Mouse (Mus musculus) heart, adult 8-10 months (tissue): ENCODE measurements around the gene Higd1c. TPM values are rescaled to one million over a fixed set of nuclear protein-coding genes. Genes with fewer than 3 reads are reported as not detected.
"Not testable (repeated sequence)": the region's sequence is repeated elsewhere in the genome, so short reads cannot be mapped to it uniquely, and the experiment has no call there.

Experiments
- DNase-seq: peaks from one replicate; pipeline ENCODE4 v3.0.0; 2022; ENCODE audit warnings: low spot score
- total RNA-seq, 4 experiments: library from RNA; stranded (reverse); gene quantifications; 2 replicates each; pipeline ENCODE4 v1.2.4; 2022

The Higd1c gene
- total RNA-seq, 4 experiments from 2014 or later, result not detected

DNA sequence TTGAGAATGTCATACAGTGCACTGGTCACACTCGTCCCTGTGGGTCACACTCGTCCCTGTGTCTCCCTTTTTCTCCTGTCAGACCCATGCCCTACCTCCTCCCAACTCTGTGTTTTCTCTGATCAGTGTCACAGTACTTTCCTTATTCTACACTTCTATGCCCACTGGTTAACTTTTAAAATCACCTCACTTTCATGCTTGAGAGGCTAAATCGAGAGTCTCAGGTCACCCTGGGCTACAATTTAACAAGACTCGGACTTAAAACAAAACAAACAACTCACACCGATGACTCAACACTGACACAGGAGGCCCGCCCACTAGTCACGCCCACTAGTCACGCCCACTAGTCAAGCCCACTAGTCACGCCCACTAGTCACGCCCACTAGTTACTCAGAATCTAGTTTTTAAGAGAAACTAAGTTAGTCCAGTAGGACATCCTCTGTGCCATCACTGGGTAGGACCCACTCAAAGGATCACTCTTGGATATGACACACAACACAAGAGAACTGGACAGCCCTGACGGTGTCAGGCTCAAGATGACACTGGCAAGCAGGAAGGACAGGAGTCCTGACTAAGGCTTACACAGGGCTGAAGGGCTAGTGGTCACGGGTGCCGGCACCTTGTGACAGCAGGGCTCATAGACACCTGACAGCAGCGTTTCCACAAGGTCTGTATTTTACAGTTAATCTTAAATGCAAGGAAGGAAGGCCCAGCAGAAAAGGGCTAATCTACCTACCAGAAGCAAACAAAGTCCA is 46.8 kb downstream of the Higd1c start:
- DNase-seq, result no peak

DNA sequence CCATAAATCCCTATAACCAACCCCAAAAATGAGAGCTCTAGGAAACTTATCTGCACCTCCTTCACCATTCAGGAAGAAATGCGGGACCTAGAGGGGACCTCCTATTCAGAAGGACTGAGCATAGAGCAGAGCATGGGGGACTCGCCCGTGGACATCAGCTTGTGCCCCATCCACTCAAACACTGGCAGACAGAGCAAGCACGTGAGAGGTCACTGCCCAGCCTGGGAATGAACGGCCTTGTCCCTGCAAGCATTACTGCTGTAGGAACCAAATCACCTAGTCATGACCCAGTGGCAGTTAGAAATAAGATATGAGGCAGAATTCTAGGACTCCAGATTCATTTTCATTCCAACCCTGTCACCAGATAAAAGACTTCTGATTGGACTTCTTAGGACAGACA is 47.4 kb downstream of the Higd1c start:
- DNase-seq, result no peak

DNA sequence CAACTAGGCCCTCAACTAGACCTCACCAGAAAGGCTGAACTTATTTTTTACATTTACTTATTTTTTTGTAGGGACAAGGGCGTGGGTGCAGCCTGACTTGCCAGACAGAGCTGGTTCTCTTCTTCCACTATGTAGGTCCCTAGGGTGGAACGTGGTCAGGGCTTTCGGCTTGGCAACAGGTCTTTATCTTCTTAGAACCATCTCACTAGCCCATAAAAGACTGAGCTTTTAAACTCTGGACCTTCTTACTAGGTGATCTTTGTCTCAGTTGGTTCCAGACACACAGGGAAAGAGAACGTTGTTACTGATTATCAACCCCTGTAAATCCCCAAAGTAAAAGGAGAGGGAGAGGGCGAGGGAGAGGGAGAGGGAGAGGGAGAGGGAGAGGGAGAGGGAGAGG is 49.0 kb downstream of the Higd1c start:
- no peak for DNase-seq

DNA sequence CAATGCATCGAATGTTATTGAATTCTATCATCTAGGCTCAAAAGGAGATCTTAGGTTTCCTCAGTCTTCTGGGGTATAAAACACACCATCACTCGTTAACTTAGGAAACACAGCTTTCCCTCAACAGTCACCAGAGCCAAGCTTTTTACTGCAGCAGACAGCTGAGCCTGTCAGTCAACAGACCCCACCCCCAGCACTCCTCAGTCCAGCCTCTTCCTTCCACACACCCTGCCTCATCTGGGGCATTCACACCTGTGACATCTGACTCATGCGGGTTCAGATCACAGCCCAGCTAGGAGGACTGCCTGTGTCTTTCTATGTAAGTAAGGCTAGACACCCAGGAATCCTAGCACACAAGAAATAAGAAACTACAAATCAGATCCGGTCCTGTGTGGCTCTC is 49.7 kb downstream of the Higd1c start:
- no peak for DNase-seq

DNA sequence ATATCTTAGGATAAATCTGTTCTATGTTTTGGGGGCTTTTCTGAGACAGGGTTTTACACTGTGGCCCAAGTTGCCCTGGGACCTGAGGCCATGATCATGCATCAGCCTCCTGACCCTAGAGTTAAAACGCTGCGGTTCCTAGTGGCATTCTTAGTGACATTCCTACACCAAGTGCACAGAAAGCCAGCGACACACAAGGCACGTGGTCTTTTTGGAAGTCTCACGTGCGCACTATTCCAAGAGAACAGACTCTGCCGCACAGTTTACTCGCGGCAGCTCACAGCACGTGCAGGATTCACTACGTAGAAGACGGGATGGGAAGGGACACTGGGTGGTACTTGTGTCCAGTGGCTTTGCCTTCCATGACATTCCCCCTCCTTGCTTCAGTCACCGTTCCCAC is 50.6 kb downstream of the Higd1c start:
- DNase-seq, result no peak

DNA sequence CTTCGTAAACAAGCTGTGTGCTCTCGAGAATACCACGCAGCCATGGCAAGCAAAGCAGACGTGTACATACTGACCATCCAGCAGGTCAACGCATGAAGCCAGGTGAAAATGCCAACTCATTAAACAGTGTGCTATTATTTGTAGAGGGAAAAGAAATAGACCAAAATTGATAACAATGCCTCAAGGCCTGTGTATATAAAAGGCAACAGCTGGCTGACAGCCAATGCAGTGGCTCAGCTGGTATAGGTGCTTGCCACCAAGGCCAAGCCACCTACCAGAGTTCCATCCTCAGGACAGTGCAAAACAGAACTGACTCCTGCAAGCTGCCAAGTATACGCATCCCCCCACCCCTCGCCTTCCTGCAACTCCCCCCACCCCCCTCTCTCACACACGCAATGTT is 51.3 kb downstream of the Higd1c start:
- DNase-seq, result no peak

DNA sequence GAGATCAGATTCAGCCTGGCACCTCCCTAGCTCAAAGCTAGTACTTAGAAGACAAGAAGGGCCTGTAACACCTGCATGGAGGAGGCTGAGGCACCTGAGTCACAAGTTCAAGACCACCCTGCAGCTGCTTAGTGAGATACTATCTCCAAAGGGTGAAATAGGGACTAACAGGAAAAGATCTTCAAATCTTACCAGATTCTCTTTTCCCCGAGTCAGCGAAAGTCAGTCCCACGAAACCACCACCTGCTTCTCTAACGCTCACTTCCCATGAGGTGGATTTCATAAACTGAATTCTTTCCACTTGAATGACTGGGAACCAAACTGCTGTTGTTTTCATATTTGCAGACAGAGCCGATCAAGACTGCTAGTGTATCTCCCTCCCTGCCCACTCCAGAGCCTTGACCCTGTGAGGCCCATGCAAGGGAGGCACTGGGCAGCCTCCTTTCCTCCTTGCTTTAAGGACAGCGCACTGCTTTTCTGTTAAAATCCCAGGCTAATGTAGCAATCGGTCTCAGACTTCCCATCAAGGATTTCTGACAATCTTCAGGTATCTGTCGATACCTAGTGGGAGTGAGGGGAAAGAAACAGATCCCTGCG is 53.6 kb downstream of the Higd1c start:
- no peak for DNase-seq

DNA sequence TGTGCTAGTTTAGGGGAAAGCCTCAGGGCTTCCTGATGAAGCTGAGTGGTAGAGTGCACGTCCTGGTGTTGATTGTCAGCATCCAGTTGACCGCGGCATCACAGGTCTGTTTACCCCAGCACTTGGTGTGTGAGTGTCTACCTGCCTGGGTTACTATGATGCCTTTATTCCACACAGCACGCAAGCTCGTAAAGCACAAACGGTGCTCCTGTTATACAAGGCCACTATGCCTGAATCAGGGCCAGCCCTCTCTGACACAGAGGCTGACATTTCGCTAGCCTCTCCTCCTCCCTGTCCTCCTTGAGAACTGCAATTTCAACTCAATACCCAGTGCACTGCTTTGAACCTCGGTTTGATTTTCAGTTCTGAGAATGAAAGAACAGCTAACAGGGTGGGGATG is 55.0 kb downstream of the Higd1c start:
- DNase-seq, result no peak

DNA sequence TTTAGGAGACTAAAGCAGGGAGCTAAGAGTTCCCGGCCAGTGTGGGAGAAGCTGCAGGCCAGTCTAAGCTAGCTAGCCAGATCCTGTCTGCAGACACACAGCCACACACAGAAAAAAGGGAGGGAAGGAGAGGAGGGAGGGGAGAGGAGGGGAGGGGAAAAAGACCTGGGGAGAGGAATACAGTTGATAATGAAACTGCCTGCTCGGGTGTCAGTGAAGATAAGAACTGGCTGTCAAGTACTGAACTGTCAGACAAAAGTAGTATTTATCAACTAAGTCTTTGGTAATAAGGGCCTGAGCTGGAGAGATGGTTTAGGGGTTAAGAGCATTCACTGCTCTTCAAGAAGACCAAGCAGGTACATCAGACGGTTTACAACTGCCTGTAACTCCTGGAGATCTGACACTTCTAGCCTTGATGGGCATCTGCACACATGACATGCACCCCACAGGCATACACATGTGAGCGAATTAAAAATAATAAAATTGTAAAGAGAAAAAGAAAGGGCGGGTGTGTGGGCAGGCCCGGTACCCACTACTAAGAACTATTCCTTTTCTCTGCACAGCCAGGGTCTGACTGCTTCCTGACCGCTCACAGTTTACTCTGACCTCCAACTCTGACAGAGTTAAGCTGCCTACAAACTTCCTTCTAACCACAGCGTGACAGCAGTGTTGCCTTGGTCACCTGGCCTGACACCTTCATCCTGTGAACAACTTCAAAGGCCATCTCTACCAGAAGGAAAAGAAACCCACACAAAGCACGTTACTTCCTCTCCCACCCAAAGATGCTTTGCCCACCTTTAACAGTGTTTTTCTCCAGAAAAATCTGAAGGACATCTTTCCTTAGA is 55.8 kb downstream of the Higd1c start:
- no peak for DNase-seq

DNA sequence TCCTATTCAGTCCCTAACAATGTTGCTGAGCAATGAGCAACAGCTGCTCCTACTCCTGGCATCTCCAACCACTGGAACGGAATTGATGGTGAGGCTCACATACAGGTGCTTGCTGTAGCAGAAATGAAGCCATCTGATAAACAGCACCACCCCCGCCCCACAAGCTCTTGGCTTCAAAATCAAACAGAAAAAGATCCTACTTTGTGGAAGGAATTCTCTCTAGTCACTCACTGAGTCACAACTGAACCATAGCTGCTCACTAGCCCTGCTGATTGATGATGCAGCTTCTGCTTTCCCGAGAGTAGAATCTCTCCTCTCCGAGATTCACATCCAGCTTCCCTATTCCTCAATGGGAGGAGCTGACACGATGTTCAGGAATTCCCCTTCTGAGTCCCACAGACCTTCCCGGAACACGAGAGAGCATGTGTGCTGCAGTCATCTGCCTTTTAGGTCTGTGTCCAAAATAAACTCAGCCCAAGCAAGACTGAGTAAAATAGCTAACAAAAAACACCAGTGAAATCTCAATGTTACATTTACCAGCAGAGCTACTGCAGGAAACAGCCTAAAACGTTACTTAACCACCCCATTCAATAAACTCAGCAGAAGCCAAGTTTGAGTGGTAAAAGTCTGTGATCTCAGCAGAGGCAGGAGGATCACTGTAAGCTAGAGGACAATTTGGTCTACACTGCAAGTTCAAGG is 56.9 kb downstream of the Higd1c start:
- DNase-seq, result peak; percentile 62

DNA sequence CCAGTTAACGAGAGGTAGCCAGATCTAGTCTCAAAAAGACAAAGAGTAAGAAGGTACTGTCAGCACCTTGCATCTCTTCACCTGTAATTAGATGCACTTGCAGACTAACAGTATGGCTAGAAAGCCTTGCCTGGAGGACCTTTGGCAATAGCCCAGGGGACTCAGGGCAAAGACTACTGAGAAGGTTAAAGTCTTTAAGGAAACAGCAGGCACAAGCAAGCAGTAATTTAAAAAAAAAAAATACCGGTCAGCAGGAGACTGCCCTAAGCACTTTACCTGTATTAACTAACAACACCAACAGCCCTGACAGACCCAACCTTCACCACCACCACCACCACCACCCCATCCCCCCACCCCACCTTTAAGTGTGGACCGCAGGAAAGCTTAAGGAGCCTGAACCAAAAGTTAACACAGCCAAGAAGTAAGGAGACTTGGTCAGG is 57.4 kb downstream of the Higd1c start, which contains the start of gene Gm5475:
Gm5475 (plus strand) TSS at position 390 of the 440 bp plus-strand sequence.
- DNase-seq, result not testable (repeated sequence)

DNA sequence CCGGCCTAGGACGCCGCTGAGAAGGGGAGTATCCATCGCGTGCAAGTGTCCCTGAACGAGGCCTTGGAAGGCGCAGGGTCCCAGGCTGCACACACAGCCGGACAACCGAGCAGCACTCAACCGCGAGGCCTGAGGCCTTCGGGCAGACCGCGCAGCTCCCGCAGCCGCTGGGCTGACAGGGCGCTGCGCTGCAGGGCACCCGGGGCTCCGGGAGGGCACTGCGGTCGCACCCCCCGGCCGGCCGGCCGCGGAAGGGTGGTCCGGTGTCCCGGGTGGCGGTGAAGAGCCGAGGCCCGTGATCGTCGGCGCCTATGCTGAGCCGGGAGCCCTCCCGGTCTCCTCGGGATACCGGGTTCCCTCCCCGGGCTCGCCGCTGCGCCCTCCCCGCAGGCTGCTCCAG is 58.1 kb downstream of the Higd1c start:
- DNase-seq, result no peak

DNA sequence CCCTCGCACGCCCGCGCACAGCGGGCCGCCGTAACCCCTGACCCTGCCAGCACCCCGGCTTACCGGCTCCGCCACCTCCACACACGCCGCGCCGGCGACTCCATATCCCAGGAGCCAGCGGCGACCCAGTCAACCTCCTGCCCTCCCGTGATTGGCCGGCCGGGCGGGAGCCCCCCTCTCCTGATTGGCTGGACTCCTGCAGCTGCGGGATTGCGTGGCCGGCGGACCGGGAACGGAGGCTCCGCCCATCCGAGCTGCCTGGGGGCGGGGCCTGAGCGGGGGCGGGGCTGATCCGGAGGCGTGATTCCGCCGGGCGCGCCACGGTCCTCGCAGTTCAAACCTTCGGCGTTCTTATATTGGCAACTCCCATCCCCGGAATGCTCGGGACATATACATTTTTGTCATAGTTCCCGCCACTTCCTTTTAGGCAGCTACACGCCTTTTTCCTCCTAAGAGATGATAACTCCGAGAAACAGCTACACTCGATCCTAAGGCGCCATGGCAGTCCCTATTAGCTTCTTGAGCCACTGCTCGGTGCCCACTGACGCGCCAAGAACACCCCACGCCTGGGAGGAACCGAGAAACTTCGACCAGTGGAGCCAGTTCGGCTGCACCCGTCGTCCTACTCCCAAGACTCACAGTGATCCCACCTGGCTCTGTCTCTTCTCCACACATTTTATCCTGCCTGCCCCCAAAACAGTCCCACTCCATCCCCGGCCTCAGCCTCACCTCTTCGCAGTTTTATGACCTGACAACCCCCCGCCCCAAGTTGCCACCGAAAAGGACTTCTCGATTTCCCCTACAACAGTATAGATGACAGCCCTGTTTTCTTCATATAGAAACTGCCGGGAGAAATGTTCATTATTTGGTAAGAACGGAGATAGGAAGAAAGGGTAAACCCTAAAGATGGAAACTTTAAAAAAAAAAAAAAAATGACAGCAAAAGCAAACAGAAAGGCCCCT is 58.8 kb downstream of the Higd1c start:
- peak; percentile 95 for DNase-seq

DNA sequence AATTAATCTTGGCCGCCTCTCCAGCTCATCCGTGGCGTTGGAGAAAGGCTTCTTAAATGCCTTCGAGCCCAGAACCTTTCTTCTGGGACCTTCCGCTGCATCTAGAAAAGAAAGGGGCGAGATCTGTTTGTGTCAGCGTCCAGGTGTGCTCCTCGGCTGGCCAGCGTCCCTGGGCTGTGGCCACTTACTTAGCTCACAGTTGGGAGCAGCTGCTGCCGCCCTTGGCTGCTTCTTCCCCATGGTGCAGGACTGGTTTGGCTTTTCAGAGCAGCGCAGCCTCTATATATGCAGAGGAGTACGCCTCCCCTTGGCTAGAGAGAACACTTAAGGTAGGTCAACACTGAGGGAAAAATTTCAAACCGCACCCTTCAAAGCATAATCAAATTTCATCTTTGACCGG is 59.6 kb downstream of the Higd1c start:
- DNase-seq, result no peak

DNA sequence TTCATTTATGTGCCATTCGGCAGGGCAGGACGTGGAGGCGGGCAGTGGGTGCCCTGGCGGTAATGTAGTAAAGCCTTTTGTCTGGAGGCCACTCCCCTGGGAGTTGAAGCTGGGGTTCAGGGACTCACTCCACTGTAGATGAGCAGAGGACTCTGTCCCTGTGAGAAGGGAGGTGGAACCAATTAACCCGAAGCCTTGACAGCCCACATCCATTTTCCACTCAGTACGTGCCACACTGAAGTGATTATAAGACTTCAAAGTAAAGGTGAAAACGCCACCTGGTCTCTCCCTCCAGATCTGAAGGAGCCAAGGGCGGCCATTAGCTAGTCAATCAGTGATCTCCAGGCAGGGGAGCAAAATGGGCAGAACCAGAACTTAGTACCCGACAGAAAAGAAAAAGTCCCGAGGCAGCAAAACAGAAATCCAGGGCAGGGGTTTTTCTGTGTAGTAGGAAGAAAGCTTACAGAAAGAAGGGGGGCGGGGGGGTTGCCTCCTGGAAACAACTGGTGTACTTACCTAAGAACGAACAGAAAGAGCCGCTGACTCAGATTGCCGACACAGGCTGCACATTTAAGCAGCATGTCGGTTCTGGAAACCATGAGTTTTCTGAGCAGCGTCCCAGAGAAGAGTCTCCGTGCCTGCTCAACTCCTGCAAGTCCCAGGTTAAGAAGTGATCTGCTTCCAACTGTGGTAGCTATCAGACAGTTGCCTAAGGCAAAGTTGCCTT is 60.2 kb downstream of the Higd1c start, which contains the start of gene Slc11a2:
Slc11a2 (minus strand) TSS at position 677 of the 727 bp plus-strand sequence.
- DNase-seq, result no peak

DNA sequence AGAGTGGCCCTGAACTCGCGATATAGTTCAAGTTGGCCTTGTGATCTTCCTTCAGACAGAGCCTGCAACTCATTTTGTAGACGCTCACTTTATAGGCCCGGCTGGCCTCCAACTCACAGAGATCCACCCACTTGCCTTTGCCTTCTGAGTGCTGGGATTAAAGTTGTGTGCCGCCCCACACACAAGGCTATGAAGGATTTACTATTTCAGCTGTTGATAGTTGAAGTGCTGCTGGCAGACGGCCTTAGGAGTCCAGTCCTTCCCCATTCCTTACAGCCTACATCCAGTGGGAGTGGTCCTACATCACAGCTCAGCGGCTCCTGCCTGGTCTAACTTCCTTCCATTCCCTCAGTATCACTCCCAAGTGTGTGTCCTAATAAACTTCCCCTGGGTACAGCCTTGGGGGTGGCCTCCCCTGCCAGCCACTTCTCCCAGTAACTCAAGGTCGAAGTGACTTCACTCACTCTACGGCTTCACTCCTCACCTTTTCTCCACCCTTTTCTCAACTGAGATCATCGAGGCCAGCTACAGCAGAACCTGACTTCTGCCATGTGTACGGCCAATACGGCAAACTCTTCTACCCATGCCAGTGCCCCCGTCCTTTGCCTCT is 64.1 kb downstream of the Higd1c start:
- DNase-seq, result no peak

DNA sequence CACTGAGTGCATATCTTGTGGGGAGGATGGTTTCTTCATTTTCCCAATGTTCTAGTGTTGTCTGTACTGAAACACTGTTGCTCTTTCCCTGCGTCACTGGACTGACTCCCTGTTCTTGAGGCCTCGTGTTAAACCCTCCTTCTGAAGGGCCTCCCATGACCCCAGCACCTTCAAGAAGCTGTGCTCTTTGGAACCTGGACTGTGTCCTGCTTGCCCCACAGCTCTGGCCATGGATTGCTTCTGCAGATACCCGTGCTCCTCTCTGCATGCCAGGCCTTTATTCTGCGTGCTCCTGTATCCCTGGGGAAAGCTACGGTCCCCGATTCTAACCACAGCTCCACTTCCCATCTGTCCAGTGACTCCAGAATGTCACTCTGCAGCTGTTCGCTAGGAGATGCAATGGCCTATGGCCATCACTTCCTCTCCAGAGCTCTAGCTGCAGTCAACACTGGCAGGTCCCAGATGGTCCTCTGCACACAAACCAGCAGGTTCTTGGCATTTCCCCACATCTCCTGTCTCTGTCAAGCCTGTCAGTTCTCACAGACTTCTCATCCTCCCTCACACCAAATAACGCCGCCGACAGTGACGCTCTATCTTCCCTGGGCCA is 65.7 kb downstream of the Higd1c start:
- no peak for DNase-seq

DNA sequence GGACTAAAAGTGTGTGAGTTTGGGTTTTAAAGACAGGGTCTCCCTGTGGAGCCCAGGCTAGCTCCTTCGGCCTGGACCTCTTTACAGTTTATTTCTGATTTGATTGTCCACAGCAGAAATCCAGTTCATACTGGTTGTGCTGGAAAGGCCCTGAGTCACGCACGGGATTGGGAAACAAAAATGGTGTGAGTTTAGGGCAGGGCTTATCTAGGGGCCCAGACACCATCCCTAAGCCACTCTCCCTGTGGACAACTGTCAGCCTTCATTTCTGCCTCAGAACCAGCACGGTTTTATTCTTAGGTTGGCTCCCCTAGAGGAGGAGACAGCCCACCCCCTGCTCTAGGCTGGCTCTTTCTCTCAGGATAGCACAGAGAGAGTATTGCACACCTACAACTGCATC is 68.9 kb downstream of the Higd1c start:
- no peak for DNase-seq
